23 mouse cellular contexts compared by ENCODE assay signal in the genomic region with DNA sequence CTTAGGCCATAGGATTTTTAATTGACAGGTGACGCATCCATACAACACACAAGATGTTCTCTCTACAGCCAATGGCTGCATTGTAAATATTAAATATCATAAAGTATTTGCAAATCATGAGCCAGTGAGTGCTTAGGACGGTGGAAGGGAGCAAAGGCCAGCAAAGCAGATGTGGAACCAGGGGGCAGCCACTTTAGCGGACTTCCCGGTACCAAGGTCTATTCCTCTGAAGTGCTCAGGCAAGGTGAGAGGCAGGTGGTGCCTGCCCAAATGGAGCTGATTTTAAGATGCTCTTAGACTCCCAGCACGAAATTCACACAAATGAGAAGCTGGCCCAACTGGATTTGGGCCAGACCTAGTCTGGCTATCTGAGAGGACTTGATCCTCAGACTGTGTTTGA. TPM values are rescaled to one million over a fixed set of nuclear protein-coding genes. Genes with fewer than 3 reads are reported as not detected.
DNase-seq lines count a peak whose midpoint lies in the region; ATAC-seq lines count a peak whose summit lies in the region.
"Had no signal": no experiment of that assay in that cellular context is flagged by ENCODE, and none has a peak within 500 bp of the region (broad histone marks: within the 10 kb centered on the region; RNA-seq: fewer than 3 reads in every experiment).

No protein-coding gene starts in this region.

- H3K27me3 ChIP-seq in midbrain, embryonic 11.5 days (ENCODE audit: control insufficient read depth, insufficient read depth, low read length): no peaks in the 10 kb centered on the region
- H3K27me3 ChIP-seq in midbrain, embryonic 16.5 days (ENCODE audit: control insufficient read depth, insufficient read depth, low read depth, low read length): no peaks in the 10 kb centered on the region
- H3K27me3 ChIP-seq: CH12.LX, Patski had no signal

- WGBS in midbrain, embryonic 11.5 days: 81% methylated on average over 5 of the region's 5 CpGs
- WGBS in midbrain, embryonic 16.5 days: 81% methylated on average over 5 of the region's 5 CpGs

- no peak for ATAC-seq in midbrain, embryonic 11.5 days (ENCODE audit: low FRiP score)
- ATAC-seq in midbrain, embryonic 16.5 days: no peak
- ATAC-seq: activated CD4-positive, CD25-positive, alpha-beta regulatory T cell, adult 4 months; CD4-positive, CD25-positive, alpha-beta regulatory T cell, adult 4 months; Patski had no signal

- H3K4me1 ChIP-seq in midbrain, embryonic 11.5 days (ENCODE audit: control insufficient read depth, insufficient read depth, low read length): no peaks in the 10 kb centered on the region
- no peaks in the 10 kb centered on the region for H3K4me1 ChIP-seq in midbrain, embryonic 16.5 days (ENCODE audit: control insufficient read depth, insufficient read depth, low read length)

- no peak overlapping the region for H3K9ac ChIP-seq in midbrain, embryonic 11.5 days (ENCODE audit: low read length)
- no peak overlapping the region for H3K9ac ChIP-seq in midbrain, embryonic 16.5 days (ENCODE audit: low read depth, low read length)

- no peak overlapping the region for H3K4me2 ChIP-seq in midbrain, embryonic 11.5 days
- H3K4me2 ChIP-seq in midbrain, embryonic 16.5 days (ENCODE audit: low read length): no peak overlapping the region

- intact Hi-C loops in heart, postnatal 36 days (cut with DNase I): loop anchor here (5.0 kb wide), 1 partner anchor 346 kb away; no protein-coding TSS in a partner anchor

- H3K27ac ChIP-seq in midbrain, embryonic 11.5 days (ENCODE audit: low read depth, low read length): no peak overlapping the region
- no peak overlapping the region for H3K27ac ChIP-seq in midbrain, embryonic 16.5 days (ENCODE audit: low read length)

- H3K4me3 ChIP-seq in midbrain, embryonic 11.5 days (ENCODE audit: low read depth, low read length): no peak overlapping the region
- no peak overlapping the region for H3K4me3 ChIP-seq in midbrain, embryonic 16.5 days (ENCODE audit: low read depth, low read length)

- peak; percentile 86 for DNase-seq in heart, adult 11 months
- DNase-seq in heart, postnatal 36 days: no peak
- DNase-seq in midbrain, embryonic 11.5 days (ENCODE audit: low spot score, missing footprints): peak; percentile 56
- DNase-seq: adrenal gland, adult 2 months; adrenal gland, adult 8-10 months; adrenal gland, postnatal 10 days; adrenal gland, postnatal 14 days; adrenal gland, postnatal 25 days; adrenal gland, postnatal 36 days; B cell, adult 2 months; cerebellum, adult 11 months; cerebellum, adult 11-12 months; cerebellum, adult 18-20 months had no signal

- H3K9me3 ChIP-seq in midbrain, embryonic 11.5 days (ENCODE audit: control insufficient read depth, low read length): no peaks in the 10 kb centered on the region
- H3K9me3 ChIP-seq in midbrain, embryonic 16.5 days (replicated peaks; ENCODE audit: control insufficient read depth, low read length, poor library complexity, severe bottlenecking): no peaks in the 10 kb centered on the region

- no peaks in the 10 kb centered on the region for H3K36me3 ChIP-seq in midbrain, embryonic 11.5 days (ENCODE audit: control insufficient read depth, insufficient read depth, low read length)
- H3K36me3 ChIP-seq in midbrain, embryonic 16.5 days (ENCODE audit: control insufficient read depth, insufficient read depth, low read length): no peaks in the 10 kb centered on the region
- H3K36me3 ChIP-seq: G1E had no signal

RNA-seq across cellular contexts. Expression of a gene that starts 52.3 kb away (rescaled TPM):
- not detected for total RNA-seq in heart, postnatal 36 days (2021)
- polyA plus RNA-seq in midbrain, embryonic 11.5 days (2014; fragmentation: Nextera tagmentation; extraction: Ambion mirVana): not detected in 2 replicates
- not detected in 2 replicates for polyA plus RNA-seq in midbrain, embryonic 16.5 days (2015; fragmentation: Nextera tagmentation; extraction: Ambion mirVana)
- total RNA-seq: adrenal gland, adult 18-20 months; adrenal gland, adult 2 months; adrenal gland, adult 8-10 months; adrenal gland, postnatal 10 days; adrenal gland, postnatal 14 days; adrenal gland, postnatal 25 days; adrenal gland, postnatal 36 days; adrenal gland, postnatal 4 days; G1E; MEL had no signal
- polyA plus RNA-seq: activated CD4-positive, CD25-positive, alpha-beta regulatory T cell, adult 4 months; adrenal gland, adult 2 months; C2C12; CD4-positive, CD25-positive, alpha-beta regulatory T cell, adult 4 months; G1E; Patski had no signal

Comparison
In these comparisons a context has a peak if more than half of its experiments do, and no peak if none do; other contexts are left out.
1. DNase-seq: peak in heart, adult 11 months (single experiment) and midbrain, embryonic 11.5 days (single experiment); none in heart, postnatal 36 days (0 of 2).